Mouse (Mus musculus) MEL (cell line): ENCODE results near the gene Rasd2. TPM values are rescaled to one million over a fixed set of nuclear protein-coding genes. Genes with fewer than 3 reads are reported as not detected.

Experiments used
- DNase-seq: peaks from one replicate; pipeline ENCODE4 v3.0.0; 2011; ENCODE audit warnings: low read depth, low spot score
- H3K27ac ChIP-seq: 2 replicates; pipeline ENCODE4 v1.5.1; 2012; ENCODE audit warnings: low read depth, mild to moderate bottlenecking, control low read depth, low read length, moderate library complexity; ENCODE audit not compliant: control insufficient read depth
- H3K27me3 ChIP-seq, 2 experiments: fragments of 150-350 bp in 1 of 2; sonication (generic) in 1 of 2; 2 replicates each; pipeline ENCODE4 v1.6.1; 2012; ENCODE audit warnings: low read length in 2 of 2, mild to moderate bottlenecking in 2 of 2, improper control_type of control experiment in 1 of 2, moderate library complexity in 1 of 2; ENCODE audit not compliant: insufficient read depth in 2 of 2, control insufficient read depth in 1 of 2
- H3K36me3 ChIP-seq, 2 experiments: 2 replicates each; pipeline ENCODE4 v1.6.1; 2012 to 2014; ENCODE audit warnings: low read length in 2 of 2, improper control_type of control experiment in 1 of 2, inconsistent platforms in 1 of 2, mild to moderate bottlenecking in 1 of 2; ENCODE audit not compliant: insufficient read depth in 2 of 2, control insufficient read depth in 1 of 2
- H3K4me1 ChIP-seq, 2 experiments: fragments of 150-350 bp in 1 of 2; sonication (generic) in 1 of 2; 2 replicates each; pipeline ENCODE4 v1.6.1; 2012; ENCODE audit warnings: low read length in 2 of 2, improper control_type of control experiment in 1 of 2, mild to moderate bottlenecking in 1 of 2; ENCODE audit not compliant: insufficient read depth in 2 of 2, control insufficient read depth in 1 of 2
- H3K4me3 ChIP-seq, 2 experiments: fragments of 150-350 bp in 1 of 2; sonication (generic) in 1 of 2; 2 replicates each; pipeline ENCODE4 v1.5.1; 2012; ENCODE audit warnings: low read depth in 2 of 2, low read length in 2 of 2, mild to moderate bottlenecking in 2 of 2, moderate library complexity in 2 of 2, control low read depth in 1 of 2, improper control_type of control experiment in 1 of 2; ENCODE audit not compliant: control insufficient read depth in 1 of 2, insufficient read depth in 1 of 2
- H3K79me2 ChIP-seq: 2 replicates; pipeline ENCODE4 v1.6.1; 2012; ENCODE audit warnings: mild to moderate bottlenecking, low read length, moderate library complexity; ENCODE audit not compliant: control insufficient read depth, poor library complexity, insufficient read depth
- H3K9ac ChIP-seq: 2 replicates; pipeline ENCODE4 v1.6.1; 2012; ENCODE audit warnings: low read depth, mild to moderate bottlenecking, control low read depth, low read length, moderate library complexity; ENCODE audit not compliant: control insufficient read depth, poor library complexity, severe bottlenecking
- H3K9me3 ChIP-seq: fragments of 150-350 bp; sonication (generic); replicated peaks from 2 replicates; pipeline ENCODE4 v1.6.1; 2012; ENCODE audit warnings: mild to moderate bottlenecking, low read length, improper control_type of control experiment, moderate library complexity; ENCODE audit not compliant: insufficient read depth
- CHD1 ChIP-seq: IDR thresholded peaks from 2 replicates; pipeline ENCODE4 v1.6.1; 2012; ENCODE audit warnings: low read depth, mild to moderate bottlenecking, inconsistent platforms, low read length, improper control_type of control experiment
- CHD2 ChIP-seq: IDR thresholded peaks from 2 replicates; pipeline ENCODE4 v1.6.1; 2011; ENCODE audit warnings: low read length, improper control_type of control experiment
- CTCF ChIP-seq, 3 experiments: IDR thresholded peaks in 2 of 3; conservative IDR thresholded peaks in 1 of 3; 2 replicates each; pipeline ENCODE4 v1.5.1; 2011 to 2012; ENCODE audit warnings: low read length in 3 of 3, low read depth in 2 of 3, mild to moderate bottlenecking in 2 of 3, improper control_type of control experiment in 1 of 3, inconsistent platforms in 1 of 3, mixed read lengths in 1 of 3, moderate library complexity in 1 of 3; ENCODE audit not compliant: control insufficient read depth in 1 of 3, insufficient read depth in 1 of 3, poor library complexity in 1 of 3, severe bottlenecking in 1 of 3
- ETS1 ChIP-seq: IDR thresholded peaks from 2 replicates; pipeline ENCODE4 v1.6.1; 2012; ENCODE audit warnings: low read depth, mild to moderate bottlenecking, inconsistent platforms, low read length, improper control_type of control experiment, moderate library complexity
- GATA1 ChIP-seq: IDR thresholded peaks from 2 replicates; pipeline ENCODE4 v1.6.1; 2011; ENCODE audit warnings: low read depth, low read length, improper control_type of control experiment
- KAT2A ChIP-seq: conservative IDR thresholded peaks from 2 replicates; pipeline ENCODE4 v1.6.1; 2012; ENCODE audit warnings: low read depth, low read length, improper control_type of control experiment, inconsistent platforms
- MAFK ChIP-seq: IDR thresholded peaks from 2 replicates; pipeline ENCODE4 v1.6.1; 2011; ENCODE audit warnings: low read depth, mild to moderate bottlenecking, low read length, improper control_type of control experiment, borderline replicate concordance
- MAX ChIP-seq: IDR thresholded peaks from 2 replicates; pipeline ENCODE4 v1.6.1; 2011; ENCODE audit warnings: low read length, improper control_type of control experiment
- MAZ ChIP-seq: IDR thresholded peaks from 2 replicates; pipeline ENCODE4 v1.6.1; 2012; ENCODE audit warnings: low read depth, mild to moderate bottlenecking, inconsistent platforms, low read length, improper control_type of control experiment
- MEF2A ChIP-seq: IDR thresholded peaks from 2 replicates; pipeline ENCODE4 v1.6.1; 2014; ENCODE audit warnings: low read depth, mild to moderate bottlenecking, inconsistent platforms, low read length, improper control_type of control experiment; ENCODE audit not compliant: poor library complexity, insufficient replicate concordance, severe bottlenecking; ENCODE audit errors: extremely low read depth
- MXI1 ChIP-seq: IDR thresholded peaks from 2 replicates; pipeline ENCODE4 v1.6.1; 2011; ENCODE audit warnings: mild to moderate bottlenecking, low read depth, low read length, improper control_type of control experiment
- RAD21 ChIP-seq: IDR thresholded peaks from 2 replicates; pipeline ENCODE4 v1.6.1; 2011; ENCODE audit warnings: mild to moderate bottlenecking, low read depth, low read length, improper control_type of control experiment
- RCOR1 ChIP-seq: IDR thresholded peaks from 2 replicates; pipeline ENCODE4 v1.6.1; 2012; ENCODE audit warnings: low read depth, mild to moderate bottlenecking, inconsistent platforms, low read length, improper control_type of control experiment
- SMC3 ChIP-seq: IDR thresholded peaks from 2 replicates; pipeline ENCODE4 v1.6.1; 2011; ENCODE audit warnings: low read depth, low read length, improper control_type of control experiment
- TAL1 ChIP-seq: IDR thresholded peaks from 2 replicates; pipeline ENCODE4 v1.6.1; 2012; ENCODE audit warnings: mild to moderate bottlenecking, inconsistent platforms, low read length, moderate library complexity, mixed read lengths
- TCF12 ChIP-seq: IDR thresholded peaks from 2 replicates; pipeline ENCODE4 v1.6.1; 2014; ENCODE audit warnings: low read depth, mild to moderate bottlenecking, inconsistent platforms, low read length, improper control_type of control experiment, moderate library complexity
- ZC3H11A ChIP-seq: IDR thresholded peaks from 2 replicates; pipeline ENCODE4 v1.6.1; 2012; ENCODE audit warnings: low read depth, mild to moderate bottlenecking, inconsistent platforms, low read length, improper control_type of control experiment
- ZMIZ1 ChIP-seq: IDR thresholded peaks from 2 replicates; pipeline ENCODE4 v1.6.1; 2012; ENCODE audit warnings: low read depth, mild to moderate bottlenecking, inconsistent platforms, low read length, improper control_type of control experiment, moderate library complexity
- ZNF384 ChIP-seq: IDR thresholded peaks from 2 replicates; pipeline ENCODE4 v1.6.1; 2012; ENCODE audit warnings: low read depth, mild to moderate bottlenecking, inconsistent platforms, low read length, improper control_type of control experiment
- polyA plus RNA-seq, 2 experiments: library from polyadenylated mRNA; stranded (reverse) in 1 of 2; unstranded in 1 of 2; fragments of >175 nt in 1 of 2; fragments of >200 nt in 1 of 2; gene quantifications; 2 replicates each; pipeline versions ENCODE4 v1.2.1 to v1.2.4; 2012; ENCODE audit warnings: low replicate concordance in 2 of 2, low read depth in 1 of 2; ENCODE audit not compliant: insufficient read length in 2 of 2, insufficient read depth in 1 of 2, missing spikeins in 1 of 2
- total RNA-seq: library from RNA; depleted of rRNA; stranded (reverse); fragments of 300-350 nt; gene quantifications from 2 replicates; pipeline ENCODE4 v1.2.3, GENCODE M21; 2012

Gene Rasd2
- total and polyA plus RNA-seq, 3 experiments = not detected

DNA sequence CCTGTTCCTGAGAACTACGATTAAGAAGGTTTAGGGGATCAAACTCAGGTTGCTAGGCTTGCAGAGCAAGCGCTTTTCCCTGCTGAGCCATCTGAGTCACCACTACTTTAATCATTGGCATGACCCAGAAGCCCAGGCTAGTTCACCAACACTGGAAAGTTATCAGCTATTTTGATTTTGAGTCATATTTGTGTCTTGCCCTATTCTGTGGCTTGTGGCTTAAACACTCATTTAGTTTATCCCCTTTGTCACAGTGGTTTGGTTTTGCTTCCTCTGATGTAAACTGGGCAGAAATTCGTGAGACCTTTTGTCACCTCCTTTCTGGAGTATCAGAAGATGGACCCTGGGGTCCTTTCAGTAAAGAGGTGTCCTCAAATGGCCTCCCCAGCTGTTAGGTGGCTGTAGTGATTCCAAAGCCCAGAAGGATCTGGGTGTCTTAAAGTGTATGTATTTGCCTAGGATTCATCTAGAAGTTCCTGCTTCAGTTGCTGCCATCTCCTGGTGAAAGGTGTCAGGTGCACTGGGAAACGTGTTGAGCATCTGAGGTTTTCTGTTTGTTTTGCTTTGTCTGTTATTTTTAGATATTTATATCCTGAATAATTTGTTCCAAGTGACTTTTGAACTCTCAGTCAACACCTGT, 20.3 kb downstream of the Rasd2 start:
- H3K27me3 ChIP-seq = peaks cover 0 to 1% of the 10 kb centered on the region in 2 experiments; a peak in 1 of 4 replicates
- H3K9me3 ChIP-seq = no peaks in the 10 kb centered on the region
- no peak overlapping the region for H3K4me3 ChIP-seq
- DNase-seq = peak; percentile 41
- no peak overlapping the region for H3K27ac ChIP-seq
- H3K9ac ChIP-seq = no peak overlapping the region
- no peak for TF ChIP-seq MXI1
- no peak for TF ChIP-seq MAX
- TF ChIP-seq ZC3H11A = peak; percentile 33; the same call in 1 of the 2 replicates
- no peak for TF ChIP-seq ETS1
- no peak for TF ChIP-seq TAL1
- TF ChIP-seq SMC3 = peak; percentile 65
- no peak for TF ChIP-seq ZMIZ1
- no peak for TF ChIP-seq ZNF384
- TF ChIP-seq KAT2A = no peak
- TF ChIP-seq GATA1 = no peak
- TF ChIP-seq TCF12 = no peak
- TF ChIP-seq CTCF (IDR thresholded peaks at IDR 0.05 in 2 of 3, conservative IDR thresholded peaks at IDR 0.05 in 1 of 3; ENCODE audit: control insufficient read depth in 1 of 3, insufficient read depth in 1 of 3, low read depth in 2 of 3, low read length in 3 of 3, poor library complexity in 1 of 3, severe bottlenecking in 1 of 3) = peak; percentile 49 to 63 (median 51)
- TF ChIP-seq MAFK = no peak
- TF ChIP-seq RAD21 = peak; percentile 51
- no peak for TF ChIP-seq CHD1
- no peak for TF ChIP-seq RCOR1
- H3K36me3 ChIP-seq = no peaks in the 10 kb centered on the region
- no peaks in the 10 kb centered on the region for H3K4me1 ChIP-seq
- no peaks in the 10 kb centered on the region for H3K79me2 ChIP-seq

- Histone ChIP-seq H3K4me3 (peak overlapping the region in 1 of 2 experiments; percentile 11; a peak in 1 of 4 replicates), H3K36me3 (no peaks in the 10 kb centered on the region; a peak in 1 of 4 replicates), H3K79me2 (no peaks in the 10 kb centered on the region), H3K27me3 (no peaks in the 10 kb centered on the region), H3K9me3 (no peaks in the 10 kb centered on the region), H3K27ac (no peak overlapping the region), H3K9ac (peak overlapping the region; percentile 36; the same call in 1 of the 2 replicates), H3K4me1 (peaks cover 0 to 3% of the 10 kb centered on the region in 2 experiments; a peak in 1 of 4 replicates)
- TF ChIP-seq CHD2 (no peak), MEF2A (no peak), MAZ (0 out of 2 replicates have a peak, but pooled peaks have one; percentile 51)
- DNase-seq = peak; percentile 72
These were observed 33.6 kb downstream of the Rasd2 start for GRCm38 (mm10) chr8:75247331-75247730.
